Mouse (Mus musculus) neural tube, embryonic 15.5 days (tissue): Measurements from ENCODE around the gene Hao1. TPM values are rescaled to one million over a fixed set of nuclear protein-coding genes. Genes with fewer than 3 reads are reported as not detected.

Source experiments
- ATAC-seq: fragments of 200-750 bp; cut with Nextera tagmentation; 2 replicates; pipeline ENCODE4 v1.8.0; 2017; ENCODE audit warnings: mild to moderate bottlenecking, moderate TSS enrichment, moderate library complexity; ENCODE audit not compliant: low FRiP score
- H3K27ac ChIP-seq: fragments of 300-500 bp; sonication (generic); replicated peaks from 2 replicates; pipeline ENCODE4 v1.5.1; 2015; ENCODE audit warnings: mild to moderate bottlenecking, inconsistent platforms
- H3K27me3 ChIP-seq: fragments of 300-500 bp; sonication (generic); replicated peaks from 2 replicates; pipeline ENCODE4 v1.6.1; 2015; ENCODE audit warnings: inconsistent platforms
- H3K36me3 ChIP-seq: fragments of 300-500 bp; sonication (generic); 2 replicates; pipeline ENCODE4 v1.6.1; 2015; ENCODE audit warnings: inconsistent platforms
- H3K4me1 ChIP-seq: fragments of 300-500 bp; sonication (generic); 2 replicates; pipeline ENCODE4 v1.6.1; 2015; ENCODE audit warnings: inconsistent platforms
- H3K4me2 ChIP-seq: fragments of 300-500 bp; sonication (generic); 2 replicates; pipeline ENCODE4 v1.6.1; 2015; ENCODE audit warnings: inconsistent platforms, mild to moderate bottlenecking, moderate library complexity
- H3K4me3 ChIP-seq: fragments of 300-500 bp; sonication (generic); replicated peaks from 2 replicates; pipeline ENCODE4 v1.5.1; 2015; ENCODE audit warnings: mild to moderate bottlenecking, inconsistent platforms
- H3K9ac ChIP-seq: fragments of 300-500 bp; sonication (generic); replicated peaks from 2 replicates; pipeline ENCODE4 v1.6.1; 2015; ENCODE audit warnings: mild to moderate bottlenecking, inconsistent platforms
- H3K9me3 ChIP-seq: fragments of 300-500 bp; sonication (generic); replicated peaks from 2 replicates; pipeline ENCODE4 v1.6.1; 2016; ENCODE audit warnings: inconsistent platforms
- WGBS: fragments of 180-500 bp; shearing (Covaris S2); methylation state at CpG from one replicate; pipeline ENCODE4 v1.1.7; 2015; ENCODE audit warnings: mixed read lengths; 5-methylcytosine and 5-hydroxymethylcytosine counted together
- polyA plus RNA-seq: library from polyadenylated mRNA; unstranded; fragments of >200 nt; fragmentation: Nextera tagmentation; extraction: Ambion mirVana; gene quantifications from 2 replicates; pipeline ENCODE4 v1.2.1, GENCODE M21; 2015

Gene Hao1
- polyA plus RNA-seq, 1 experiment from 2014 or later: not detected

GRCm38 (mm10) chr2:134527419-134528114 lies 26.6 kb downstream of the Hao1 start:
- no peaks in the 10 kb centered on the region for H3K27me3 ChIP-seq
- H3K4me1 ChIP-seq: no peaks in the 10 kb centered on the region
- no peak for ATAC-seq
- H3K9me3 ChIP-seq: no peaks in the 10 kb centered on the region
- no peaks in the 10 kb centered on the region for H3K36me3 ChIP-seq
- WGBS: 79% methylated on average over 11 of the region's 11 CpGs
- no peak overlapping the region for H3K4me3 ChIP-seq
- peak overlapping the region; percentile 23; the same call in 1 of the 2 replicates for H3K4me2 ChIP-seq
- no peak overlapping the region for H3K9ac ChIP-seq
- H3K27ac ChIP-seq: no peak overlapping the region

- Histone ChIP-seq H3K9ac (no peak overlapping the region), H3K4me1 (no peaks in the 10 kb centered on the region), H3K9me3 (no peaks in the 10 kb centered on the region), H3K27me3 (no peaks in the 10 kb centered on the region), H3K4me2 (no peak overlapping the region), H3K4me3 (no peak overlapping the region), H3K27ac (no peak overlapping the region), H3K36me3 (no peaks in the 10 kb centered on the region)
- ATAC-seq: no peak
Measured at GRCm38 (mm10) chr2:134518042-134518441, 36.1 kb downstream of the Hao1 start.

- Histone ChIP-seq H3K4me3 (no peak overlapping the region), H3K27me3 (no peaks in the 10 kb centered on the region), H3K9ac (no peak overlapping the region), H3K9me3 (no peaks in the 10 kb centered on the region), H3K4me1 (no peaks in the 10 kb centered on the region), H3K27ac (no peak overlapping the region), H3K4me2 (no peak overlapping the region), H3K36me3 (no peaks in the 10 kb centered on the region)
- no peak for ATAC-seq
- 88% methylated on average over 3 of the region's 3 CpGs for WGBS
Measured at GRCm38 (mm10) chr2:134499777-134500176, 54.4 kb downstream of the Hao1 start.

GRCm38 (mm10) chr2:134498450-134498849 lies 55.7 kb downstream of the Hao1 start:
- no peak; the same call in 1 of the 2 replicates for ATAC-seq
- no peaks in the 10 kb centered on the region for H3K9me3 ChIP-seq
- H3K27ac ChIP-seq: no peak overlapping the region
- no peaks in the 10 kb centered on the region for H3K27me3 ChIP-seq
- no peaks in the 10 kb centered on the region for H3K36me3 ChIP-seq
- no peak overlapping the region for H3K4me3 ChIP-seq
- H3K4me1 ChIP-seq: no peaks in the 10 kb centered on the region
- H3K4me2 ChIP-seq: no peak overlapping the region
- 55% methylated on average over 7 of the region's 7 CpGs for WGBS
- H3K9ac ChIP-seq: no peak overlapping the region

GRCm38 (mm10) chr2:134488671-134489070 lies 65.5 kb downstream of the Hao1 start:
- Histone ChIP-seq H3K9ac (no peak overlapping the region), H3K9me3 (no peaks in the 10 kb centered on the region), H3K36me3 (no peaks in the 10 kb centered on the region), H3K27ac (no peak overlapping the region), H3K4me2 (no peak overlapping the region), H3K4me1 (no peaks in the 10 kb centered on the region), H3K27me3 (no peaks in the 10 kb centered on the region), H3K4me3 (no peak overlapping the region)
- WGBS: 86% methylated on average over 6 of the region's 6 CpGs
- no peak for ATAC-seq

GRCm38 (mm10) chr2:134486055-134486834 lies 67.9 kb downstream of the Hao1 start:
- Histone ChIP-seq H3K4me1 (no peaks in the 10 kb centered on the region), H3K4me2 (no peak overlapping the region), H3K36me3 (no peaks in the 10 kb centered on the region), H3K27ac (no peak overlapping the region), H3K9me3 (no peaks in the 10 kb centered on the region), H3K9ac (no peak overlapping the region), H3K27me3 (no peaks in the 10 kb centered on the region), H3K4me3 (no peak overlapping the region)
- no peak for ATAC-seq
- WGBS: 38% methylated on average over 11 of the region's 11 CpGs

- H3K9ac ChIP-seq: no peak overlapping the region
- H3K4me2 ChIP-seq: no peak overlapping the region
- ATAC-seq: no peak
- H3K4me1 ChIP-seq: no peaks in the 10 kb centered on the region
- 42% methylated on average over 4 of the region's 4 CpGs for WGBS
- H3K4me3 ChIP-seq: no peak overlapping the region
- H3K27me3 ChIP-seq: no peaks in the 10 kb centered on the region
- no peaks in the 10 kb centered on the region for H3K9me3 ChIP-seq
- H3K27ac ChIP-seq: no peak overlapping the region
- no peaks in the 10 kb centered on the region for H3K36me3 ChIP-seq
Measured at GRCm38 (mm10) chr2:134482683-134483082, 71.5 kb downstream of the Hao1 start.

GRCm38 (mm10) chr2:134481759-134482158 lies 72.4 kb downstream of the Hao1 start:
- no peaks in the 10 kb centered on the region for H3K36me3 ChIP-seq
- no peak overlapping the region for H3K4me2 ChIP-seq
- WGBS: 17% methylated on average over 8 of the region's 8 CpGs
- no peaks in the 10 kb centered on the region for H3K9me3 ChIP-seq
- no peak overlapping the region for H3K4me3 ChIP-seq
- no peaks in the 10 kb centered on the region for H3K4me1 ChIP-seq
- ATAC-seq: peak; percentile 24; the same call in 1 of the 2 replicates
- H3K9ac ChIP-seq: no peak overlapping the region
- H3K27ac ChIP-seq: no peak overlapping the region
- H3K27me3 ChIP-seq: no peaks in the 10 kb centered on the region

- Histone ChIP-seq H3K9me3 (no peaks in the 10 kb centered on the region), H3K9ac (no peak overlapping the region), H3K4me1 (no peaks in the 10 kb centered on the region), H3K36me3 (no peaks in the 10 kb centered on the region), H3K27ac (no peak overlapping the region), H3K27me3 (no peaks in the 10 kb centered on the region), H3K4me3 (no peak overlapping the region), H3K4me2 (no peak overlapping the region)
- no peak for ATAC-seq
- 93% methylated on average over 6 of the region's 6 CpGs for WGBS
Measured at GRCm38 (mm10) chr2:134481174-134481573, 73.0 kb downstream of the Hao1 start.

GRCm38 (mm10) chr2:134465132-134465531 lies 89.0 kb downstream of the Hao1 start:
- H3K4me2 ChIP-seq: no peak overlapping the region
- no peak overlapping the region for H3K4me3 ChIP-seq
- no peak for ATAC-seq
- no peaks in the 10 kb centered on the region for H3K36me3 ChIP-seq
- WGBS: 83% methylated on average over 2 of the region's 2 CpGs
- no peak overlapping the region for H3K9ac ChIP-seq
- H3K4me1 ChIP-seq: no peaks in the 10 kb centered on the region
- H3K9me3 ChIP-seq: no peaks in the 10 kb centered on the region
- no peak overlapping the region for H3K27ac ChIP-seq
- no peaks in the 10 kb centered on the region for H3K27me3 ChIP-seq

- WGBS: 90% methylated on average over 6 of the region's 6 CpGs
- no peaks in the 10 kb centered on the region for H3K27me3 ChIP-seq
- H3K4me2 ChIP-seq: no peak overlapping the region
- H3K9ac ChIP-seq: no peak overlapping the region
- ATAC-seq: no peak
- no peaks in the 10 kb centered on the region for H3K4me1 ChIP-seq
- H3K9me3 ChIP-seq: no peaks in the 10 kb centered on the region
- H3K36me3 ChIP-seq: no peaks in the 10 kb centered on the region
- no peak overlapping the region for H3K27ac ChIP-seq
- no peak overlapping the region for H3K4me3 ChIP-seq
Measured at GRCm38 (mm10) chr2:134462321-134462720, 91.8 kb downstream of the Hao1 start.

- no peaks in the 10 kb centered on the region for H3K36me3 ChIP-seq
- H3K9me3 ChIP-seq: no peaks in the 10 kb centered on the region
- ATAC-seq: no peak
- no peak overlapping the region for H3K9ac ChIP-seq
- no peaks in the 10 kb centered on the region for H3K27me3 ChIP-seq
- 0 out of 2 replicates have a peak, but pooled peaks cover 4% of the 10 kb centered on the region for H3K4me1 ChIP-seq
- 86% methylated on average over 5 of the region's 5 CpGs for WGBS
- H3K4me3 ChIP-seq: no peak overlapping the region
- H3K27ac ChIP-seq: no peak overlapping the region
- no peak overlapping the region for H3K4me2 ChIP-seq
Measured at GRCm38 (mm10) chr2:134460831-134461230, 93.3 kb downstream of the Hao1 start.
